Mouse (Mus musculus) stomach, embryonic 15.5 days (tissue): Measurements from ENCODE around the gene Olfr370. TPM values are rescaled to one million over a fixed set of nuclear protein-coding genes. Genes with fewer than 3 reads are reported as not detected.
"Not testable (repeated sequence)": the region's sequence is repeated elsewhere in the genome, so short reads cannot be mapped to it uniquely, and the experiment has no call there.

Experiments
- ATAC-seq: fragments of 200-750 bp; cut with Nextera tagmentation; 2 replicates; pipeline ENCODE4 v1.8.0; 2017; ENCODE audit warnings: low read depth, moderate number of reproducible peaks, moderate TSS enrichment; ENCODE audit not compliant: insufficient read depth, low FRiP score
- H3K27ac ChIP-seq: fragments of 300-500 bp; sonication (generic); 2 replicates; pipeline ENCODE4 v1.5.1; 2015; ENCODE audit warnings: mild to moderate bottlenecking, inconsistent platforms
- H3K27me3 ChIP-seq: fragments of 300-500 bp; sonication (generic); replicated peaks from 2 replicates; pipeline ENCODE4 v1.6.1; 2015; ENCODE audit warnings: inconsistent platforms
- H3K36me3 ChIP-seq: fragments of 300-500 bp; sonication (generic); 2 replicates; pipeline ENCODE4 v1.6.1; 2015; ENCODE audit warnings: inconsistent platforms
- H3K4me1 ChIP-seq: fragments of 300-500 bp; sonication (generic); 2 replicates; pipeline ENCODE4 v1.6.1; 2015; ENCODE audit warnings: inconsistent platforms
- H3K4me2 ChIP-seq: fragments of 300-500 bp; sonication (generic); 2 replicates; pipeline ENCODE4 v1.6.1; 2015; ENCODE audit warnings: mild to moderate bottlenecking, inconsistent platforms
- H3K4me3 ChIP-seq: fragments of 300-500 bp; sonication (generic); replicated peaks from 2 replicates; pipeline ENCODE4 v1.5.1; 2015; ENCODE audit warnings: inconsistent platforms
- H3K9ac ChIP-seq: fragments of 300-500 bp; sonication (generic); 2 replicates; pipeline ENCODE4 v1.6.1; 2015; ENCODE audit warnings: inconsistent platforms
- H3K9me3 ChIP-seq: fragments of 300-500 bp; sonication (generic); 2 replicates; pipeline ENCODE4 v1.6.1; 2016; ENCODE audit warnings: inconsistent platforms
- WGBS: fragments of 180-500 bp; shearing (Covaris S2); methylation state at CpG from one replicate; pipeline ENCODE4 v1.1.7; 2015; 5-methylcytosine and 5-hydroxymethylcytosine counted together
- polyA plus RNA-seq: library from polyadenylated mRNA; unstranded; fragments of >200 nt; fragmentation: Nextera tagmentation; extraction: Ambion mirVana; gene quantifications from 2 replicates; pipeline ENCODE4 v1.2.1, GENCODE M21; 2015

The Olfr370 gene
- not detected in 2 replicates for polyA plus RNA-seq

GRCm38 (mm10) chr8:83535736-83536135, at the start of gene Olfr370:
Gene Olfr370 (plus strand): TSS chr8:83535780.
- no peak within 1 kb of the TSS for H3K4me2 ChIP-seq
- 68% methylated on average over 3 of the region's 3 CpGs for WGBS
- no peaks in the 10 kb centered on the region for H3K27me3 ChIP-seq
- no peaks in the 10 kb centered on the region for H3K36me3 ChIP-seq
- H3K9me3 ChIP-seq, result no peaks in the 10 kb centered on the region
- H3K4me1 ChIP-seq, result no peaks in the 10 kb centered on the region
- H3K4me3 ChIP-seq, result no peak within 1 kb of the TSS
- no peak within 1 kb of the TSS for H3K9ac ChIP-seq
- H3K27ac ChIP-seq, result no peak within 1 kb of the TSS
- ATAC-seq, result no peak

GRCm38 (mm10) chr8:83511696-83512095, 23.9 kb upstream of the Olfr370 start:
- Histone ChIP-seq H3K36me3 (no peaks in the 10 kb centered on the region), H3K4me3 (no peak overlapping the region), H3K4me1 (no peaks in the 10 kb centered on the region), H3K27ac (no peak overlapping the region), H3K4me2 (no peak overlapping the region), H3K9ac (no peak overlapping the region), H3K9me3 (no peaks in the 10 kb centered on the region), H3K27me3 (no peaks in the 10 kb centered on the region)
- no peak for ATAC-seq
- WGBS, result 77% methylated on average over 3 of the region's 3 CpGs

DNA sequence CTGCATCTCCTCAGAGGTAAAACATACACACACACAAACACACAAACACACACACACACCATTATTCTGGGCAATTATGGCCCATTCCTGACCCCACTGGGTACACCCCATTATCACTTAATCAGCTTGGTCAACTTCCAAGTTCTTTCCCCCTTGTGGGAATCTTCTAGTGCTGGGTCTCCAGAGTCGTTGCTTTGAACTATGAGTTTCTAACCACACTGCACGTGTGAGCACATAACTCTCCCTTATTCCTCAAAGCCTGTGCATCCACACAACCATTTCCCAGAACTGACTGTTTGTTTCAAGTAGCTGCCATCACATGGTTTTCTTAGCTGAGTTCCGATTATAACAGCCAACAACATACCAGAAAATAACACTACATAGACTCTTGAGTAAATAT, 15.1 kb upstream of the Olfr370 start:
- Histone ChIP-seq H3K36me3 (no peaks in the 10 kb centered on the region), H3K4me1 (no peaks in the 10 kb centered on the region), H3K27ac (no peak overlapping the region), H3K9ac (no peak overlapping the region), H3K27me3 (no peaks in the 10 kb centered on the region), H3K9me3 (no peaks in the 10 kb centered on the region), H3K4me2 (no peak overlapping the region), H3K4me3 (no peak overlapping the region)
- WGBS, result 43% methylated on average over 3 of the region's 3 CpGs
- ATAC-seq, result no peak

GRCm38 (mm10) chr8:83520907-83521306, 14.7 kb upstream of the Olfr370 start:
- not testable (repeated sequence) for H3K9me3 ChIP-seq, H3K9ac ChIP-seq, H3K36me3 ChIP-seq, H3K4me3 ChIP-seq, H3K4me2 ChIP-seq, H3K27ac ChIP-seq, H3K4me1 ChIP-seq, H3K27me3 ChIP-seq, ATAC-seq
- WGBS, result 41% methylated on average over 3 of the region's 3 CpGs

DNA sequence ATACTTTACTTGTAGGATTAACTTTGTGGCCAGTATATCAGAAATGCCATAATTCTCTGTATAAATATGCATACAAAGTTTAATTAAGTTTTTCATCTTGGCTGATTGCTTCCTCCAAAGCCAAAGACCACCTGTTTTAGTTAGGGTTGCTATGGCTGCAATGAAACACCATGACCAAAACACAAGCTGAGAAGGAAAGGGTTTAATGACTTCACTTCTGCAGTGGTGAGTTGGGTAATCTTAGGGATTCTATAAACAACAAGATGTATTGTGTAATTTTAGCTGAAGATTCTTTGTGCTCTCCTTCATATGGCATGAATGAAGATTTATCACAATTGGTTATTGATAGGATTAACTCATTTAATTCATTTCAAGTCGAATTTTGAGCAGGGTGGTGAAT, 14.3 kb upstream of the Olfr370 start:
- no peak for ATAC-seq
- Histone ChIP-seq H3K27ac (no peak overlapping the region), H3K9ac (no peak overlapping the region), H3K4me1 (no peaks in the 10 kb centered on the region), H3K4me3 (no peak overlapping the region), H3K9me3 (no peaks in the 10 kb centered on the region), H3K36me3 (no peaks in the 10 kb centered on the region), H3K27me3 (no peaks in the 10 kb centered on the region), H3K4me2 (no peak overlapping the region)
- 21% methylated on average over 1 of the region's 1 CpGs for WGBS

GRCm38 (mm10) chr8:83534802-83535201, 778 bp upstream of the Olfr370 start:
- WGBS, result 76% methylated on average over 2 of the region's 2 CpGs
- ATAC-seq, result no peak

DNA sequence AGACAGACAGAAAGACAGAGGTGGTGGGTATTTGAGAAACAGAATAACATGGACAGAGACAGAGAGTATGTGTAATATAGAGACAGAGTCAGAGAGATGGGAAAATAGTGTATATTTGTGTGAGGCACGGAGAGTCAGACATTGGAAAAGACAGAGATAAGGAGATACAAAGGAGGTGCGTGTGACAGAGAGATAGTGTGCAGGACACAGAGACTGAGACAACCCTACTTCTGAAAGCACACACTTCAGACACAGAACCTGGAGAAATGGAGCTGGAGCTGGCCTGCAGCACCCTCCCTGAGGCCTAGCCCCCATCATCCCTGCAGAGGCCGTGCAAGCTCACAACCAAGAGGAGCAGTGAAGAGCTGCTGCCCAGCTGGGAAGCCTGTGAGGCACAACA, 27.1 kb downstream of the Olfr370 start:
- Histone ChIP-seq H3K9ac (no peak overlapping the region), H3K4me3 (no peak overlapping the region), H3K27me3 (no peaks in the 10 kb centered on the region), H3K4me2 (no peak overlapping the region), H3K27ac (no peak overlapping the region), H3K4me1 (peaks cover 3% of the 10 kb centered on the region), H3K9me3 (no peaks in the 10 kb centered on the region), H3K36me3 (no peaks in the 10 kb centered on the region)
- WGBS, result 71% methylated on average over 3 of the region's 3 CpGs
- ATAC-seq, result no peak

More at GRCm38 (mm10) chr8:83534802-83535201, 778 bp upstream of the Olfr370 start:
- Histone ChIP-seq H3K9ac (no peak overlapping the region), H3K27me3 (no peaks in the 10 kb centered on the region), H3K9me3 (no peaks in the 10 kb centered on the region), H3K36me3 (no peaks in the 10 kb centered on the region), H3K27ac (no peak overlapping the region), H3K4me2 (no peak overlapping the region), H3K4me1 (no peaks in the 10 kb centered on the region), H3K4me3 (no peak overlapping the region)

- no peak for ATAC-seq
- peaks cover 8% of the 10 kb centered on the region for H3K4me1 ChIP-seq
- H3K9ac ChIP-seq, result no peak overlapping the region
- H3K27me3 ChIP-seq, result no peaks in the 10 kb centered on the region
- H3K36me3 ChIP-seq, result no peaks in the 10 kb centered on the region
- no peak overlapping the region for H3K4me2 ChIP-seq
- H3K27ac ChIP-seq, result no peak overlapping the region
- 71% methylated on average over 4 of the region's 4 CpGs for WGBS
- no peak overlapping the region for H3K4me3 ChIP-seq
- H3K9me3 ChIP-seq, result no peaks in the 10 kb centered on the region
Observed at GRCm38 (mm10) chr8:83563246-83563645, 27.7 kb downstream of the Olfr370 start.

DNA sequence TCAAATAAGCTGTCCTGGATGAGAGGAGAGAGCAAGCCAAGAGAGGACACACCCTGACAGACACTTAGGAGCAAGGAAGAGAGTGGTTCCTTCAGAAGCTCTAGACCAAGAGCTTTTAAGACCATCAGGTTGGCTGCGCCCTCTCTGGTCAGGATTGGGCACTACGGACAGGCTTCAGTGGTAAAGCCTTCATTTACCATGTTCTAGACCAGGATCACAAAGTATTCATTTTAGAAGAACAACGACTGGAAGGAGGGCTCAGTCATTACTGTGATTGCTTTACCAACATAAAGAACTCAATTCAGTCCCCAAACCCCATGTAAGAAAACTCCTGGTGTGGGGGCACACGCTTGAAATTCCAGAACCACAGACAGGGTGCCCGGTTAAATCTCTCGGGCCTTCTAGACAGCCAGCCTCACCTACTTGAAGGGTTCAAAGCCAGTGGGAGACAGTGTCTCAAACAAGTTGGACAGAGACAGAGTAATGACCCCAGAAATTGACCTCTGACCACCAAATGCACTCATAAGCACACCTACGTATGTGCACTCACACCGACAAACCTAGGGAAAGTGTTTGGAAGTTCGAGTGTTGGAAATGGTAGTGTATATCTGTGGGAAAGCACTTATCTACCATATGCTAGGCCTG, 30.3 kb downstream of the Olfr370 start:
- ATAC-seq, result no peak
- 73% methylated on average over 9 of the region's 9 CpGs for WGBS
- Histone ChIP-seq H3K9me3 (no peaks in the 10 kb centered on the region), H3K27me3 (no peaks in the 10 kb centered on the region), H3K4me3 (no peak overlapping the region), H3K9ac (no peak overlapping the region), H3K36me3 (peaks cover 9% of the 10 kb centered on the region; the same call in 1 of the 2 replicates), H3K4me2 (peak overlapping the region; percentile 89; the same call in 1 of the 2 replicates), H3K4me1 (peaks cover 12% of the 10 kb centered on the region), H3K27ac (no peak overlapping the region)

DNA sequence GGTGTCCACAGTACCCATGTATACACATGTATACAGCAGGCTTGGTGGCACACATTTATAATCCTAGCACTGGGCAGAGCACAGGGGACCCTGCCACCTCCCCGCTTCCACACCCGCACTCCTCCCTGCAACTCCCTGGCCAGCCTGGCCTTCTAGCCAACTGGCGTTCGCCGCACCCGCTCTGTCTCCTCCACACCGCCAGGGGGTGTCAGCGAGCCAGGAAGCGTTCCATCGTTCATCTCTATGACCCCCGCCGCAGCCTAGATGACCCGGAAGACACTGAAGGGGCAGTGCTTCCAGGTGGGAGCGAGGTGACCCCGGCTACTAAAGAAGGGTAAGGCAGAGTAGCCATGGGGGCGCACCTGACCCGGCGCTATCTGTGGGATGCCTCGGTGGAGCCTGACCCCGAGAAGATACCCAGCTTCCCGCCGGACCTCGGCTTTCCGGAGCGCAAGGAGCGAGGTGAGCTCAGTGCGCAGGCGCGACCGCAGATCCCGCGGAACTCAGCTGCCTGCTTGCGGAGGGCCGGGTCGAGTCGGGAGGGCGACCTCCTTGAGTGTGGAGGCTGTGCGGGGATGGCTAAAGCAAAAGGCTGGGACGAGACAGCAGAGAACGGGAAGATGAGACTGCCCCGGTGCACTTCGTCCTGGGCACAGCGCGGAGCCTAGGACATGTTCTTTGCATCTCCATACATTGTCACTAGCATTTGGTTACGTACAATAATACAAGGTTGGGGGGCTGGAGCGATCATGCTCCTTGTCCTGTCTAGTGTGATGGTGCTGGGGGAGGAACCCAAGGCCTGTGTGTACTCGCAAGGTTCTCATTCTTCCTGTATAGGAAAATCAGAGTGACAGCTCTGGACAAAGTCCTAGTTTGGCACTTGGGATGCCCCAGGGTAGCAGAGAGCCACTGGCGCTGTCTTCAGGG, 31.2 kb downstream of the Olfr370 start, which contains the start of gene Ndufb7:
Gene Ndufb7 (plus strand): TSS at position 203 of the 927 bp plus-strand sequence.
- peak within 1 kb of the TSS; percentile 84 for H3K4me3 ChIP-seq
- H3K36me3 ChIP-seq, result peaks cover 14% of the 10 kb centered on the region
- no peaks in the 10 kb centered on the region for H3K9me3 ChIP-seq
- H3K27ac ChIP-seq, result peak within 1 kb of the TSS; percentile 70; the same call in 1 of the 2 replicates
- ATAC-seq, result peak; percentile 77
- peak within 1 kb of the TSS; percentile 77 for H3K9ac ChIP-seq
- peaks cover 12% of the 10 kb centered on the region for H3K4me1 ChIP-seq
- H3K27me3 ChIP-seq, result no peaks in the 10 kb centered on the region
- WGBS, result under 1% methylated on average over 48 of the region's 48 CpGs
- peak within 1 kb of the TSS; percentile 89 for H3K4me2 ChIP-seq

DNA sequence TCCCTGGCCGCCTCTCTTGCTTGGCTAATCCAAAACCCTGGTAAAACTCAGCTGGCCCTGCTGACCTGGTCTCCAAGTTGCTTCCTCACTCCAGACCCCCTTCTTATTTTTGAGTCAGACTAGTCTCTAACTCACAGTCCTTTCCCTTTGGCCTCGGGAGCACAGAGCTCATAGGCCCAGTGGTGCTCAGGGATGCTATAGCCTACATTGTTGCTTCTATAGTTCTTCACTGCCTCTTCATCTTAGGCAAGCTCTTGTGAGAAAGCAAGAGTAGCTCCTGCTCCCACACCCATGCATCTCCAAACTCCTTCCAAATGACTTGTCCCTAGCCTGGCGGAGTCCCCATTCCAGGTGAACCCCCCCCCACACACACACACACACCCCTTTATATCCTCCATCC, 32.1 kb downstream of the Olfr370 start:
- H3K27ac ChIP-seq, result no peak overlapping the region
- peaks cover 12% of the 10 kb centered on the region for H3K4me1 ChIP-seq
- peaks cover 23% of the 10 kb centered on the region for H3K36me3 ChIP-seq
- H3K4me3 ChIP-seq, result peak overlapping the region; percentile 84
- no peak for ATAC-seq
- WGBS, result 53% methylated on average over 3 of the region's 3 CpGs
- H3K9ac ChIP-seq, result 0 out of 2 replicates have a peak overlapping the region, but pooled peaks have one; percentile 77
- H3K27me3 ChIP-seq, result no peaks in the 10 kb centered on the region
- peak overlapping the region; percentile 89 for H3K4me2 ChIP-seq
- no peaks in the 10 kb centered on the region for H3K9me3 ChIP-seq

DNA sequence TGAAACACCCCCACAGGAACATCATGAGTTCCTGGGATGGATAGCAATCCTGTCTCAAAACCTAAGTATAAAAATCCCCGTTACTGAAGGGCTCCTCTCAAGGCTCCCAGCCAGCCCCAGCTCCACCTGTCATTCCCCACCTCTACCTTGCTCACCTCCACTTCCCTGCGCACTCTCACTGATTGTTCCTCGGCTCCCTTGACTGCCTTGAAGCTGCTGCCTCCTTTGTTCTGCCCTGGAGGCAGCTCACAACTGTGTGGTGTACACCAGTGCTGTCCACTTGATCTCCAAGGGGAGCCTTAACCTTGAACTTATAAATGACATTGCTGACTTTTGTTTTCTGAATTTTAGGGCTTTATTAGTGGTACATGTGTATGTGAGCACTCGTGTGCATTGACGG, 32.5 kb downstream of the Olfr370 start:
- Histone ChIP-seq H3K4me2 (no peak overlapping the region), H3K4me3 (peak overlapping the region; percentile 84; the same call in 1 of the 2 replicates), H3K9me3 (no peaks in the 10 kb centered on the region)

More for the DNA sequence above, 32.5 kb downstream of the Olfr370 start:
- no peak for ATAC-seq
- peaks cover 12% of the 10 kb centered on the region for H3K4me1 ChIP-seq
- H3K27ac ChIP-seq, result no peak overlapping the region
- peaks cover 26% of the 10 kb centered on the region for H3K36me3 ChIP-seq
- H3K27me3 ChIP-seq, result no peaks in the 10 kb centered on the region
- 68% methylated on average over 5 of the region's 5 CpGs for WGBS
- no peak overlapping the region for H3K9ac ChIP-seq
